Mouse (Mus musculus) olfactory bulb, adult 2 months (tissue): ENCODE measurements around the gene Atxn3. TPM values are rescaled to one million over a fixed set of nuclear protein-coding genes. Genes with fewer than 3 reads are reported as not detected.

Experiments
- H3K27ac ChIP-seq: fragments of 200-500 bp; 2 replicates; pipeline ENCODE4 v1.5.1; 2012; ENCODE audit warnings: low read depth, low read length; ENCODE audit not compliant: insufficient read depth
- H3K4me1 ChIP-seq: fragments of 200-500 bp; 2 replicates; pipeline ENCODE4 v1.6.1; 2012; ENCODE audit warnings: low read length; ENCODE audit not compliant: control insufficient read depth, insufficient read depth
- H3K4me3 ChIP-seq: fragments of 200-500 bp; 2 replicates; pipeline ENCODE4 v1.5.1; 2012; ENCODE audit warnings: mild to moderate bottlenecking, low read depth, low read length, moderate library complexity; ENCODE audit not compliant: insufficient read depth
- CTCF ChIP-seq: fragments of 200-500 bp; IDR thresholded peaks from 2 replicates; pipeline ENCODE4 v1.5.1; 2012; ENCODE audit warnings: low read depth, mild to moderate bottlenecking, low read length, moderate library complexity; ENCODE audit not compliant: insufficient read depth
- POLR2A ChIP-seq: fragments of 200-500 bp; IDR thresholded peaks from 2 replicates; pipeline ENCODE4 v1.6.1; 2012; ENCODE audit warnings: mild to moderate bottlenecking, low read depth, low read length, moderate library complexity; ENCODE audit not compliant: insufficient read depth
- WGBS: fragments of 180-500 bp; shearing (Covaris S2); methylation state at CpG from one replicate; pipeline ENCODE4 v1.1.7; 2018; 5-methylcytosine and 5-hydroxymethylcytosine counted together
- polyA plus RNA-seq: library from polyadenylated mRNA; stranded (reverse); fragments of >200 nt; gene quantifications from 2 replicates; pipeline ENCODE4 v1.2.4, GENCODE M21; 2012; ENCODE audit warnings: low replicate concordance; ENCODE audit not compliant: missing spikeins, insufficient read depth, insufficient read length

Gene Atxn3
- polyA plus RNA-seq: not detected in 2 replicates

DNA sequence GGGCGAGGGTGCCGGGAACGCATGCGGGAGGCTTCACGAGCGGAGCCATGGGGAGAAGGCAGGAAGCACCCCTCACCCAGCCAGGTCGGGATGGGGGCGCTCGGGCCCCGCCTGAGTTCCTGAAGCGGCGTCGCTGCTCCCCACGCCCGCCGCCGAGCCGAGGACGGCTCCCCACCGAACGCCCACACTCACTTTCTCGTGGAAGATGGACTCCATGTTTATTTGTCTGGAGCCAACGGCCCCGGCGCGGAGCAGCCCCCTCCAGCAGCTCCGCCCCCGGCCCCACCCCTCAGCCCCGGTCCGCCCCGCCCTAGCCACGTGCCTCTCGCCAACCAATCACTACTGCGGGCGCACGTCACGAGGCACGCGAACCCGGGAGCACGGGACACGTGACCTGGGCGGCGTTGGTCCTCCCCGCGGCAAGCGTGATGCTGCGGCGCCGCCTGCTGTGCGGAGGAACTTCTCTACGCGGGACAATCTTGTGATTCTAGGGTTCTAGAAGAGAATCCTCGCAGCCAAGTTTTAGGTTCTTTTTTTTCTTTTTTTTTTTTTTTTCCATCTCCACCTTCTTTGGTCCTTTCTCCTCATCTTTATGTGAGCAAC, at the start of gene Atxn3:
Gene Atxn3 (minus strand): TSS at position 305 of the 603 bp plus-strand sequence.
- Histone ChIP-seq H3K4me1 (peaks cover 12% of the 10 kb centered on the region), H3K4me3 (peak within 1 kb of the TSS; percentile 77), H3K27ac (peak within 1 kb of the TSS; percentile 61)
- TF ChIP-seq CTCF (peak; percentile 67), POLR2A (peak; percentile 71)
- WGBS: under 1% methylated on average over 54 of the region's 54 CpGs

DNA sequence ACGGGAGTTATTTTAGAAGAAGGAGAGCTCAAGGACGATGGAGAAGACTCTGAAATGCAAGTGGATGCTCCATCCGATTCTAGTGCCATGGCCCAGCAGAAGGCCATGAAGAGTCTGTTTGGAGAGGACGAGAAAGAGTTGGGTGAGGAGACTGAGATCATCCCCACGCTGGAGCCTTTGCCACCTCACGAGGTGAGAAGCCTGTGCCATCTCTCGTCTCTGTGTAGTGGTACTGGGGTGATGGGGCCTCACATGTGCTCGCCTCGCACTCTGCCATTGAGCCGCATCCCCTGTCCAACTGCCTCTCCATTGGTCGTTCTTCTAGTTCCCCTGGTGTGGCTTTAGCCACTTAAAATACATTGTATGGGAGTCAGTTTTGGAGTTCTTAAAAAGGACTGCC, 42.7 kb upstream of the Atxn3 start:
- WGBS: 94% methylated on average over 11 of the region's 11 CpGs
- TF ChIP-seq CTCF: no peak
- no peak for TF ChIP-seq POLR2A
- Histone ChIP-seq H3K4me1 (no peaks in the 10 kb centered on the region), H3K27ac (no peak overlapping the region), H3K4me3 (no peak overlapping the region)

DNA sequence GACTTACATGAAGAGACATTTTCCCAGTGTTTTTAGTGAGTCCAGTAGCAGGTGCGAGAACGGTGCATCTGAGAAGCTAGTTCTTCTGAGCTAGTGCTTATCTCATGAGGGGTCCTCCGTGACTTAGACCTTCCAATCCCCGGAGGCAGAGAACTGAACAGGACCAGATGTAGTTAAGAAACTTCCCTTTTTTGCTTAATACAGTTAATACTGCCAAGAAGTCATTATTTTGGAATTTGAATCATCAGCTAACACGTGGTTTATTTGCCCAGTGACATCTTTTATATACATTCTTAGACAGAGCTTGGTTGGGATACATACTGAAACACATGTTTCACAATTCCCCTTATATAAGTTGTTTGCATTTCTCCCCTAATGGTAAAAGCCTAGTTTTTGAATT, 40.9 kb upstream of the Atxn3 start:
- H3K4me3 ChIP-seq: no peak overlapping the region
- H3K27ac ChIP-seq: no peak overlapping the region
- TF ChIP-seq POLR2A (no peak), CTCF (no peak)
- WGBS: 97% methylated on average over 5 of the region's 5 CpGs
- H3K4me1 ChIP-seq: no peaks in the 10 kb centered on the region

DNA sequence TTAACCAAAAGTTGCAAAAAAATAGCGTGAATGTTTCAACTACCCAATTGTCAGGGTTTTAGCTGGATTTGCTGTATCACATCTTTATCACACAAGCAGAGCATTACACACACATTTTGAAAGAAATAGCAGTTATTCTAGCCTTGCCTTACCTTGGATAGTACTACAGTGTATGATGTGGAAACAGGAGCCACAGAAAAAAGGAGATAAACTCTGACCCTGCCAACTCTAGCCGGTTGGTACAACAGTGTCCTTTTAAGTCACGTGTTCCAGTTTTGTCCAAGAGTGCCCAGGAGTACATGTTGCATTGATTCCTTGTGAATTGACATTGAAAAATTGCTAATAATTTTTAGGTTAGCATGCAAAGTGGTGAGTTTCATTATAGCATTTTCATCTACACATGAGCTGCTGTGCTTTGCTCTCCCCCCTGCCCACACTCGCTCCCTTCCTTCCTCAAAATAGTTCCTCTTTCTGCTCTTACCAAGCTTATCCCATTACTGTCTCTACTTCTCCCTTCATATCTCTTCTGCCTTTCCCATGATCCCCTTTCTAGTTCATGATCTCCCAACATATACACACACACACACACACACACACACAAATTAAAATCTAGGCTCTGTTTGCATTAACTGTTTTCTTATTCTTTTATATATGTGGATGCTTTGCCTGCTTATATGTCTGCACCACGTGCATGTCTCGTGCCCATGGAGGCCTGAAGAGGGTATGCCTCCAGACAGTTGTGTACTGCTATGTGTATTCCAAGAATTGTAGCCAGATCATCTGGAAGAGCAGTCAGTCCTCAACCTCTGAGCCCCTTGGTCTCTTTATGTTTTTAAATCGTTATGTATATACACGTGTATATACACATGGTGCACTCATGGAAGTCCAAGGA, 36.8 kb upstream of the Atxn3 start:
- WGBS: 92% methylated on average over 8 of the region's 8 CpGs
- H3K4me1 ChIP-seq: no peaks in the 10 kb centered on the region
- no peak overlapping the region for H3K4me3 ChIP-seq
- H3K27ac ChIP-seq: no peak overlapping the region
- TF ChIP-seq POLR2A (no peak), CTCF (no peak)

DNA sequence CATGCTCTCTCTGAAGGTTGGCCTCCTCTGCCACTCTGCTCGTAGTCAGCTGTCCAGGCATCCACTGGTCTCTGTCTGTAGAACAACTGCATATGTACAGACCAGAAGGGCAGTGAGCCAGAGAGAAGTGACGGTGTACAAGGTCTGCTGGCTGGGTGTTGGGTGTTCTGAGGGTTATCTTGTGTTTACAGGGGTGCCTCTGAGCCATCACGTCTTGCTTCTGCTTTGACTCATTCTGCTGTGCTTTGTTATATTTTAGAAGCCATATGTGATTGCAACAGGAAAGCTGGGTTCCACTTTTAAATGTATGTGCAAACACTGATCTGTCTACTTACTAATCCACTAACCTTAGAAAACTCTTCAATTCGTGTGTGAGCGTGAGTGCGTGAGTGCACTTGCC, 29.6 kb upstream of the Atxn3 start:
- WGBS: 89% methylated on average over 6 of the region's 6 CpGs
- no peaks in the 10 kb centered on the region for H3K4me1 ChIP-seq
- H3K4me3 ChIP-seq: no peak overlapping the region
- no peak overlapping the region for H3K27ac ChIP-seq
- TF ChIP-seq CTCF (no peak), POLR2A (no peak)

DNA sequence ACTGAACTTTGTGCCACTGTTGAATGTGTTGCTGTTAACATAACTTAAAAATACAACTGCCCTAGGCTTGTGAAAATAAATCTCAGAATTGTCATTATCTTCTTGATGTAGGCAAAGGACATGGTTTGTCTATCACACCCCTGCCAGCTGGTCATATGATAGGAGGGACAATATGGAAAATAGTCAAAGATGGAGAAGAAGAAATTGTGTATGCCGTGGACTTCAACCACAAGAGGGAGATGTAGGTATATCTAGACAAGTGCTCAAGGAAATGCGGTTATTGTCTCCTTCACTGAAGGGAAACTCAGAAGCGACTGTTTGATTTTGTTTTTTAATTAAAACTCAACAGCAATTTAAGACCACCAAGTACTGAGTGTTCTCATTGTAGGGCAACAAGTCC, 27.1 kb upstream of the Atxn3 start:
- TF ChIP-seq POLR2A: no peak
- no peak for TF ChIP-seq CTCF
- Histone ChIP-seq H3K27ac (no peak overlapping the region), H3K4me1 (no peaks in the 10 kb centered on the region), H3K4me3 (no peak overlapping the region)
- 17% methylated on average over 3 of the region's 3 CpGs for WGBS

DNA sequence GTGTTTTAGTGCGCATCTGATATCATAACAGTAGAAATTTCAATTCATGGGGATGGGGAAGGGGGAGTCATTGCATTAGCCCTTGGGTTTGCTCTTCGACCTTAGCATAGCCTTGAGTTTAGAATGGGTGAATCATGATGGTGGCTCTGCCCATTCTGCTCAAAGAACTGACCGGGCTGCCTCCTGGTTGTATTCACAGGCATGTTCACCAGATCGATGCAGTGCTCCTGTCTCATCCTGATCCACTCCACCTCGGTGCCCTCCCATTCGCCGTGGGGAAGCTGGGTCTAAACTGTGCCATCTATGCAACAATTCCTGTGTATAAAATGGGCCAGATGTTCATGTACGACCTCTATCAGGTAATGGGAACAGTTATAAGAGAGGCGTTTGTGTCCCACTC, 24.9 kb upstream of the Atxn3 start:
- no peak for TF ChIP-seq POLR2A
- TF ChIP-seq CTCF: no peak
- WGBS: 93% methylated on average over 9 of the region's 9 CpGs

DNA sequence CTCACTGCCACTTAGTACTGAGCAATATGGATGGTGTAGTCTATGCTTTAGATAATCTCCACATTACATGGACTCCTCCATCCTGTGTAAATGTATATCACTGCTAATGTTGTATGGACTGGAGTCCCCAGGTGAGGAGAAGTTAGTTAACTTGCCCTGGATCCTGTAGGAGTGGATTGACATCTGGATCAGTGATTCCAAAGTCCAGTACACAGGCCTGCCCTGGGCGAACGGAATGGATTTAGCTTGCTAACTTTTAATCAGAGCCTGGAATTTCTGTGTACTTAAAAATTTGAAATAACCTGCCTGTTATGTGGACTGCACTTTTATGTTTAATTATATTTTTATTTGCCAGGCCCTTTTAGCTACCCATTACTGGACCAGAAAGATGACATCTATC, 23.5 kb upstream of the Atxn3 start:
- peaks cover 2% of the 10 kb centered on the region for H3K4me1 ChIP-seq
- no peak for TF ChIP-seq POLR2A
- TF ChIP-seq CTCF: no peak
- no peak overlapping the region for H3K4me3 ChIP-seq
- 95% methylated on average over 2 of the region's 2 CpGs for WGBS
- no peak overlapping the region for H3K27ac ChIP-seq

More for the DNA sequence above, 24.9 kb upstream of the Atxn3 start:
- no peaks in the 10 kb centered on the region for H3K4me1 ChIP-seq
- no peak overlapping the region for H3K27ac ChIP-seq
- no peak overlapping the region for H3K4me3 ChIP-seq

DNA sequence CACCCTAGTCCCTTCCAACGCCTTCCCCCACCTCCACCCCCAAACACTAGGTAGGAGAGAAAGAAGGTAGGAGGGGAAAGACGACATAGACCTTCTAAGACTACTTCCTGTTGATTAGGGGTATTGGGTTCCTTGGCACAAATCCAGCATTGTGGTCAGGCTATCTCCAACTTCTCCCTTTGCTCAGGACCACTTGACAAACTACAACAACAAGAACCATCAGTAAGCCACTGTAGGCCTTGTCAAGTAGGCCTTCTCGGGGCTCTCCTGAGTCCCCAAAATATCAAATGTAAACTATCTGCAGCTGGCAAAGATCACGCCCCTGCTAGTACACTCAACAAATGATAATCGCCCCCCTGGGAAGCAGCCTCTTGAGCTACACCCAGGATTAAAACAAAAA, 22.2 kb upstream of the Atxn3 start:
- WGBS: 43% methylated on average over 5 of the region's 5 CpGs

More for the DNA sequence above, 22.2 kb upstream of the Atxn3 start:
- H3K4me1 ChIP-seq: peaks cover 2% of the 10 kb centered on the region
- no peak overlapping the region for H3K4me3 ChIP-seq
- H3K27ac ChIP-seq: no peak overlapping the region
- TF ChIP-seq CTCF (no peak), POLR2A (no peak)
